Mouse (Mus musculus): ENCODE results near the gene Grk2. TPM values are rescaled to one million over a fixed set of nuclear protein-coding genes. Genes with fewer than 3 reads are reported as not detected.
A peak's percentile ranks its signal among the peaks of the same experiment; 100 is the strongest.

Gene Grk2
- polyA plus RNA-seq, 1 experiment, result 226 TPM

DNA sequence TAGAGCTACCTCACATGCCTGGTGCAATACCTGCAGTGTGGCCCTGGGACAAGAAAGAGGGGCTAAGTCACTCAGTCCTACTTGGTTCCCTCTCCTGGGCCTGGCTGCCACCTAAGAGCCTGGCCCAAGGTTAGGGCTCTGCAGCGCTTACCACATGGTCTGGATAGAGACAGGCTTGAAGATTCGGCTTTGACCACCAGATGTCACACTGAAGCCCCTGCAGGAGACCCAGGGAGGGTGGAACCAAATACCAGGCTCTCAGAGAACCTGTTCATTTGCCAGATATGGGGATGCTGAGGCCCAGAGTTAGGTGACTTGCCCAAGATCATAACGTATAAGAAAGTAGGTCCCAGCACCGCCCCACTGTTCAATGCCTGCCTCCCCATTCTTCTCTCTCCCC lies 40.1 kb downstream of the Grk2 start:
- 60% methylated on average over 4 of the region's 4 CpGs for WGBS
- H3K27ac ChIP-seq (ENCODE audit: insufficient read depth, low read length), result no peak overlapping the region
- no peak for DNase-seq
- H3K4me1 ChIP-seq (ENCODE audit: control insufficient read depth, insufficient read depth, low read length), result peaks cover 21% of the 10 kb centered on the region
- TF ChIP-seq CTCF (IDR thresholded peaks at IDR 0.05; ENCODE audit: borderline replicate concordance, insufficient read depth, low read depth, low read length) (no peak), POLR2A (IDR thresholded peaks at IDR 0.05; ENCODE audit: borderline replicate concordance, insufficient read depth, low read length) (no peak)
- no peak overlapping the region for H3K4me3 ChIP-seq (replicated peaks; ENCODE audit: insufficient read depth, low read depth, low read length)
- no peaks in the 10 kb centered on the region for H3K27me3 ChIP-seq (ENCODE audit: control insufficient read depth, insufficient read depth, low read length)

DNA sequence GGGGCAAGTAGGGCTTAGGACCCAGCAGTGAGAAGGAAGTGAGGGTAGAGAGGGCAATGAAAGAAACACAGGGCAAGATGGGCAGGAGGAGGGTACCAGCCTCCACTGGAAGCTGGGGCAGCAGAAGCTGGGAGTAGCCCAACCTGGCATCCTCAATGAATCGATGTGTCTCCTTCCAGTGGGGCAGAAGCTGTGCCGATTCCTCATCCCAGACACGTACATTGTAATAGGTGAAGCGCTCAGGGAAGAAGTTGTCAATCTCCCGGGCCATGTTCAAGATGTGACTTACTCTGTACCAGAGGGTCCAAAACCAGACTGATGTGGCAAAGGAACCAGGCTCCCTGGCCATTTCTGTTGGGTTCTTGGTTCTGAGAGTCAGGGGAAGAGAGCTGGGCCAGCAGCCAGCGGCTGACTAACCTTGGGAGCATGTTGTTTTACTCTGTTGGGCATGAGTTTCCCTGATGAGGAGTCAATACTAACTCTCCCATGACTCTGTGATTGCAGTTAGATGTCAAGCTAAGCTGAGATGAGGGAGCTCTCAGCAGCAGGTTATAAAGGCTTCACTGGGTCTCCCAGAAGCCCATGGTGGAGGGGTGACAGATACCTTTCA lies 41.7 kb downstream of the Grk2 start:
- DNase-seq, result no peak
- Histone ChIP-seq H3K27me3 (ENCODE audit: control insufficient read depth, insufficient read depth, low read length) (no peaks in the 10 kb centered on the region), H3K27ac (ENCODE audit: insufficient read depth, low read length) (no peak overlapping the region), H3K4me3 (replicated peaks; ENCODE audit: insufficient read depth, low read depth, low read length) (no peak overlapping the region), H3K4me1 (ENCODE audit: control insufficient read depth, insufficient read depth, low read length) (peaks cover 14% of the 10 kb centered on the region)
- TF ChIP-seq CTCF (IDR thresholded peaks at IDR 0.05; ENCODE audit: borderline replicate concordance, insufficient read depth, low read depth, low read length) (no peak), POLR2A (IDR thresholded peaks at IDR 0.05; ENCODE audit: borderline replicate concordance, insufficient read depth, low read length) (no peak)
- WGBS, result 90% methylated on average over 6 of the region's 6 CpGs

DNA sequence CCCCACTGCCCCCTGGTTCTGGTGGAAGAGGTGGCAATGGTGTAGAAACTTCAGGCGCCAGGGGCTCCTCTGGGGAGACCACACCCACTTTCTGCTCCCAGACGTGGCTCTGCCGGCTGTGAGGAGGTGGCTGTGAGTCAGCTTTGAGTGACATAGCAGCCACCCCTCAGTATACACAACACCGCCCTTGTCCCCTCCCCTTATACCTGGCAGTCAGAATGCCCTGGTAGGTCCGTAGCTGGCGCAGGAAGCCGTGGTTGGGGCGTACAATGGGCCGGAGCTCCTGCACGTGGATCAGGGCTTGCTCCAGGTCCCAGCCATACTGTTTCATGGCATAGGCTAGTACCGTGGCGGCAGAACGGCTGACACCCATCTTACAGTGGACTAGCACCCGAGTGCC lies 42.3 kb downstream of the Grk2 start:
- Histone ChIP-seq H3K27ac (ENCODE audit: insufficient read depth, low read length) (no peak overlapping the region), H3K4me1 (ENCODE audit: control insufficient read depth, insufficient read depth, low read length) (peaks cover 14% of the 10 kb centered on the region), H3K27me3 (ENCODE audit: control insufficient read depth, insufficient read depth, low read length) (no peaks in the 10 kb centered on the region), H3K4me3 (replicated peaks; ENCODE audit: insufficient read depth, low read depth, low read length) (no peak overlapping the region)
- DNase-seq, result no peak
- TF ChIP-seq POLR2A (IDR thresholded peaks at IDR 0.05; ENCODE audit: borderline replicate concordance, insufficient read depth, low read length) (no peak), CTCF (IDR thresholded peaks at IDR 0.05; ENCODE audit: borderline replicate concordance, insufficient read depth, low read depth, low read length) (no peak)
- 80% methylated on average over 14 of the region's 14 CpGs for WGBS

DNA sequence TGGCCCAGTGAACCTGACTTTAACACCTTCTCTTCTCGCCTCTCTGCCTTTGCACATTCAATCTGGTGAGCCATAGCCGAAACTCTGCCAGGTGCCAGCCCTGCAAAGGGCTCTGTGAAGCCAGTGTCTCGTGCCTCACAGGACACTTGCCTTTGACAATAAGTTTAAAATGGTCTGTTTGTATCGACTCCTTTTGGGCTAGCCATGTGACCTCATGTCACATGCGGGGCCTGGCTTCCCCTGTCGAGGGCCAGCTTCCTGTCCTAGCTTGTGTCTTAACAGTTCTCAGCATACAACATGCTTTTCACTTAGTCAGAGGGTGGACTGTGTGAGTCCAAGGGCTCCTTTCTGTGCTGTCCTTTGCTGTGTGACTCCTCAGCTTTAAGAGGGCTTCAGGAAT lies 43.3 kb downstream of the Grk2 start:
- Histone ChIP-seq H3K27ac (ENCODE audit: insufficient read depth, low read length) (0 out of 2 replicates have a peak overlapping the region, but pooled peaks have one; percentile 10), H3K4me3 (replicated peaks; ENCODE audit: insufficient read depth, low read depth, low read length) (no peak overlapping the region), H3K4me1 (ENCODE audit: control insufficient read depth, insufficient read depth, low read length) (peaks cover 8% of the 10 kb centered on the region), H3K27me3 (ENCODE audit: control insufficient read depth, insufficient read depth, low read length) (no peaks in the 10 kb centered on the region)
- 47% methylated on average over 6 of the region's 6 CpGs for WGBS
- TF ChIP-seq POLR2A (IDR thresholded peaks at IDR 0.05; ENCODE audit: borderline replicate concordance, insufficient read depth, low read length) (no peak), CTCF (IDR thresholded peaks at IDR 0.05; ENCODE audit: borderline replicate concordance, insufficient read depth, low read depth, low read length) (no peak)
- no peak for DNase-seq

DNA sequence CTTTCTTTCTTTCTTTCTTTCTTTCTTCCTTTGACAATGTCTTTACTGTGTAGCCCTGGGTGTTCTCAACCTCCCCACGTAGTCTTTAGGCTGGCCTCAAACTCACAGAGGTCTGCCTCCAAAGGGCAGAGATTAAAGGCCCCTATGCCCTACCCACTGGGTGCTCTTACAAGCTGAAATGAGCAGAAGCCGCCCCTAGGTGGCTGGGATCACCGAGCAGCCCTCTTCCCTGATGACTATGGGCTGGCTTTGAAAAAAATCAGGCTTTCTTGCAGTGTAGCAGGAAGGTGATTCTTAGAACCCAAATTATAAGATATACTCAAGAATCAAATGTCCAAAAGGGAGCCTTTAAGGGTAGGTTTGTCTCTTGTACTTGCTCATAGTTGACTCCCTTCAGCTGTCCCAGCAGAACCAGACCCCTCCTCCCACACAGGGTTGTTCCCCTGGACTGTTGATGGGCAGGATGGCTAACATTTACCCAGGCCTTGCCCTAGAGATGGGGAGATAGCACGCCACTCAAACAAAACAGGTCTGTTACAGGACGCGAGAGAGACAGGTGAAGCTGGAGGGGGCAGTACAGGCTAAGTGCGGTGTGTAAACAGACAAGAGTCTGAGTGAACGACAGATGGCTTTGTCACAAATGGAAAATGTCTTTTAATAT lies 44.9 kb downstream of the Grk2 start:
- TF ChIP-seq CTCF (IDR thresholded peaks at IDR 0.05; ENCODE audit: borderline replicate concordance, insufficient read depth, low read depth, low read length) (no peak), POLR2A (IDR thresholded peaks at IDR 0.05; ENCODE audit: borderline replicate concordance, insufficient read depth, low read length) (no peak)
- Histone ChIP-seq H3K27me3 (ENCODE audit: control insufficient read depth, insufficient read depth, low read length) (no peaks in the 10 kb centered on the region), H3K4me1 (ENCODE audit: control insufficient read depth, insufficient read depth, low read length) (peaks cover 4% of the 10 kb centered on the region), H3K27ac (ENCODE audit: insufficient read depth, low read length) (no peak overlapping the region), H3K4me3 (replicated peaks; ENCODE audit: insufficient read depth, low read depth, low read length) (no peak overlapping the region)
- 71% methylated on average over 8 of the region's 8 CpGs for WGBS
- no peak for DNase-seq

DNA sequence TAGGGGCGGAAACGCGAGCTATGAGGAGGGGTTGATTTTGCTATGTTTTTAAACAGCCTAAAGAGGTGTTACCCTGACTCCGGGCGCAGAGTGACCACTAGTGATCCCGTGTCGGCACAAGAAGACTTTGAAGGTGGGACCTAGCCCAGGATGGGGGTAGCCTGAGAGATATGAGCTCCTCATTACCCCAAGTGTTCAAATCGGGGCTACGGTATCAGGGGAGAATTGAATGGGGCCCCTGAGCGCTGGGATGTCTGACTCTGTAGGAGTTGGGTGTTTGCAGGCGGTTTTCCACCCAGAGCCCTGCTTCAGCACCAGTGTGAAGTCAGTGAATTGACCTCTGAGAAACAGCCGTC lies 48.1 kb downstream of the Grk2 start:
- peak overlapping the region; percentile 17 for H3K4me3 ChIP-seq (replicated peaks; ENCODE audit: insufficient read depth, low read depth, low read length)
- H3K27me3 ChIP-seq (ENCODE audit: control insufficient read depth, insufficient read depth, low read length), result no peaks in the 10 kb centered on the region
- no peak for DNase-seq
- 24% methylated on average over 12 of the region's 12 CpGs for WGBS
- peaks cover 1% of the 10 kb centered on the region for H3K4me1 ChIP-seq (ENCODE audit: control insufficient read depth, insufficient read depth, low read length)
- TF ChIP-seq POLR2A (IDR thresholded peaks at IDR 0.05; ENCODE audit: borderline replicate concordance, insufficient read depth, low read length) (no peak), CTCF (IDR thresholded peaks at IDR 0.05; ENCODE audit: borderline replicate concordance, insufficient read depth, low read depth, low read length) (no peak)
- 0 out of 2 replicates have a peak overlapping the region, but pooled peaks have one; percentile 12 for H3K27ac ChIP-seq (ENCODE audit: insufficient read depth, low read length)

DNA sequence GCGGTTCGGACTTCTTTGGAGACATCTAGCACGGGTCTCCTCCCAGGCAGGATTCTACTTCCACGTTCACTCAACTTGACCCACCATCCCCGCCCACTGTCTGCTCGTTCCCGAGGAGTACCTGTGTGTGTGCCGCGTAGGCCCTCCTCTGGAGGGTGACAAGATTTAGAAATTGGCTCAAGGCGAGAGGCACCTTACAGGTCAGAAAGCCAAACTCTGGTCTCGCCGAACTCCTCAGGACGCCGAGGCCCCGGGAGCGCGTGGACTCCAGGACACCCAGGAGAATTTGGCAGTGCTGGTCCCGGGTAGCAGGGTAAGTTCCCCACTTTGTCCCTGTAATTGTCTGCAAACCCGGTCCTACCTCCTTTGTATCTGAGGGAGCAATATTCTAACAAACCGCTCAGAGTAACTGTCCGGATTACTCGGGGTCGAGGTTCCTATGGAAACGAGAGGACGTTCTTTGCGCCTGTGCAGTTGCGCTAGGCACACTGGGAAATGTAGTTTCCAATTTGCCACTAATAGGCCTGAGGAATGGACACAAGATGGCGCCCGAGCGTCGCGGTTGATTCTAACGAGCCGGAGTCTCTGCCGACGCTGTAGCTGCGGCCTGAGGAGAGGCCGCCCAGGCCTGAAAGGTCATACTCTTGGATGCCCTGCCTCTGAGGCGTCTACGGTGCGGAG lies 48.7 kb downstream of the Grk2 start:
- Histone ChIP-seq H3K4me3 (replicated peaks; ENCODE audit: insufficient read depth, low read depth, low read length) (peak overlapping the region; percentile 72), H3K27ac (ENCODE audit: insufficient read depth, low read length) (0 out of 2 replicates have a peak overlapping the region, but pooled peaks have one; percentile 12)
- WGBS, result under 1% methylated on average over 41 of the region's 41 CpGs

More for the DNA sequence above, 48.7 kb downstream of the Grk2 start:
- DNase-seq, result peak; percentile 92 to 96
- Histone ChIP-seq H3K27me3 (ENCODE audit: control insufficient read depth, insufficient read depth, low read length) (no peaks in the 10 kb centered on the region), H3K4me1 (ENCODE audit: control insufficient read depth, insufficient read depth, low read length) (no peaks in the 10 kb centered on the region)
- TF ChIP-seq POLR2A (IDR thresholded peaks at IDR 0.05; ENCODE audit: borderline replicate concordance, insufficient read depth, low read length) (0 out of 2 replicates have a peak, but pooled peaks have one; percentile 39), CTCF (IDR thresholded peaks at IDR 0.05; ENCODE audit: borderline replicate concordance, insufficient read depth, low read depth, low read length) (peak; percentile 96)

All from cerebellum, adult 2 months (tissue).